Mouse (Mus musculus) ovary, adult 18-20 months (tissue): ENCODE measurements around the gene Krr1.

Source experiments
- DNase-seq: peaks from one replicate; pipeline ENCODE4 v3.0.0; 2022; ENCODE audit warnings: low spot score, mixed read lengths

Krr1 gene

DNA sequence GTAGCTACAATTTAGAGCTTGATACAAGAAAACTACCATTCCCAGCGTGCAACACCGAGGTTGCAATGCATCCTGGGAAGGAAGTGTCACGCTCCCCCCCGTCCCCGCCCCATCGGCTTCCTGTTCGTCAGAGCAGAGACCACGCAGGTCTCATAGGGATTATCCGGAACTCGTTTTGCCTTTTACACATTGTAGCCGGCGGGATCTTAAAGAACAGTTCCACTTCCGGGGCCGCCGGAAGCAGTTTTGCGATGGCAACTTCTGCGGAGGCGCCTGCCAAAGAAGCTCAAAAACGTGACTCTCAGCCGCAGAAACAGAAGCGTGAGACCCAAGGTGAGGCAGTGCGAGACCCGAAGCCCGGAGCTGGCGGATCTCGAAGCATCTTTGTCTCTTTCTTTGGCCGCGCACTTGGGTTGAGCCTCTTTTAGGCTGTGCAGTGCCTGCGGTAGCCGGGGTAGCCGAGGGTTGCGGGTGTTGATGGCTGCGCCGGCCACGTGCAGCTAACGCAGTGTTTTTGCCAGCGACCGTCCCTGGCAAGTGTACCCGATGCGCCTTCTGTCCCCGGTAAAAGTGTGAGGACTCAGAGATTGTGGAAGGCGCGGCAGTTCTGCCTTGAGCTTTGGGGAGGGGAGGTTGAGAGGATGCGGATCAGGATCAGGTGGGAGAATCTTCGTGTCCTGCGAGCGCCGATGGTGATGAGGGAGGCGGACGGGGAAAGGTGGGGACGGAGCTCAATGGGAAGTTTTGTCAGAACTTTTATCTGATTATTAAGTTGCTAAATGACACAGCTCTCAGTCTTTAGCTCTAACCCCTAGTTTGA is at the start of gene Krr1:
Gene Krr1 (plus strand): TSS at position 123 of the 820 bp plus-strand sequence.
- DNase-seq, result peak; percentile 83

- DNase-seq, result no peak
Observed at GRCm38 (mm10) chr10:111923503-111924135, 48.8 kb upstream of the Krr1 start.

GRCm38 (mm10) chr10:111924141-111924540 is 48.3 kb upstream of the Krr1 start:
- DNase-seq, result no peak

GRCm38 (mm10) chr10:111924716-111925488 is 47.6 kb upstream of the Krr1 start:
- no peak for DNase-seq

DNA sequence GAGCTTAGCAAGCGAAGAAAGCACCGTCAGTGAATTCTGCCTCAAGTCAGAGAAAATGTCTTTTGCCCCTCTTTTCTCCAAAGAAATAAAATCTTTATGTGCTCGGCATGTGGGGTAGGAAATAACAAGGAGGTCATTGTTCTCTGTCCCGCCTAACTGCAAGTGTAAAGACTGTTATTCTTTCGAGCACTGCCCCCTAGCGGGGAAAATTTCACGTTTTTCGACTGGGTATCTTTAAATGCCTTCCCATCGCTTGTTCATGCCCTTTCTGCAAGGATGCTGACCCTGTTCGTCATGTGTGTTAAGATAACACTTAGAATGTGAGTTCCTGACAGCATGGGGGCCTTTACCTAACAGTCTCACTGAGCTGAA is 47.0 kb upstream of the Krr1 start:
- DNase-seq, result peak; percentile 48

- no peak for DNase-seq
Observed at GRCm38 (mm10) chr10:111932621-111933345, 39.7 kb upstream of the Krr1 start.

GRCm38 (mm10) chr10:111935207-111935606 is 37.3 kb upstream of the Krr1 start:
- no peak for DNase-seq

GRCm38 (mm10) chr10:111936021-111936420 is 36.4 kb upstream of the Krr1 start:
- DNase-seq, result no peak

GRCm38 (mm10) chr10:111936491-111937145 is 35.8 kb upstream of the Krr1 start:
- DNase-seq, result peak; percentile 24

DNA sequence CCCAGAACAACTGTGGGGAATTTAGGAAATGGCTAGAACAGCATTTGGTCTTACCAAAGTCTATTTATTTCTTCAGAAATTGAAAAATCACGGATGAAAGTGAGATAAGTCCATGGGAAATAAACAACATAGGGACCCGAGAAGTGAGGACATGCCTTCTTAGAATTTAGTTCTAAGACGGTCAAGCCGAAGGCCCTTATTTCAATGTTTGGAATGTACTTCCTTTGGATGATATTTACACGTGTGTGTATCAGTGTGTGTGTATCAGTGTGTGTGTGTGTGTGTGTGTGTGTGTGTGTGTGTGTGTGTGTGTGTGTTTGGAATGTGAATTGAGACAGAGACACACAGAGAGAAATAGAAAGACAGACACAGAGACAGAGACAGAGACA is 35.3 kb upstream of the Krr1 start:
- DNase-seq, result no peak

DNA sequence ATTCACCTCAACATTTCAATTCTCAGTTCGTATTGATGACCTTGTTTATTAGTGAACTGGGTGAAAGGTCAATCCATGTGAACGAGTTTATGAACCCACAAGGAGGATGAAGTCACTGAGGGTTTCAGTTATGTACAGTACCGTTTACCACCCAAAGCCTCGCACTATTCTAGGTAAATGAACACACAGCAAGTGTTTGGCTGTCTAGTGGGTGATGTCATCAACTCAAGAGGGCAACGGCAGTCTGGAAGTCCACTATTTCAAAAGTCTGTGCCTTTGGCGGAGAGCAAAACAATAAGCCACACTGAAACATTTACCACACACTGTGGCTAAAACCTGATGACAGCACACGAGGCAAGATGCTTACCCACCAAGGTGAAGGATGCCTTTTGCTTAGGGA is 29.4 kb upstream of the Krr1 start:
- no peak for DNase-seq

DNA sequence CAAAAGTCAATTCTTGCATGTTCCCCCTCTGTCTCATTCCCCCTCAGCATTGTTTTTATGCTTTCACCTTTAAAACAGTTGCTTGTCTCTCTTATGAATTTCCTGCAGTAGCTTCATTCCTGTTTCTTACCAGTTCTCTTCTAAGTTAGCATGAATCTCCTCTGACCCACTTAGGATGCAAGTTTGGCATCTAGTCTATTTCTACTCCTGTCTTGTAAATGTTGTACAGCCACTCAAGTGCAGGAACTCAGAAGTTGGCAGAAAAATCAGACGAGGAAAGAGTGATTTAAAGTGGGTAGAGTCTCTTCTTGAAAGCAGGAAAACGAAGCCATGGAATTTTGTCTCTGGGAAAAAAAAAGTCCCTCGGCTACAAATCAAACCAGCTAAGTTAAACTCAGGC is 26.9 kb upstream of the Krr1 start:
- DNase-seq, result no peak

DNA sequence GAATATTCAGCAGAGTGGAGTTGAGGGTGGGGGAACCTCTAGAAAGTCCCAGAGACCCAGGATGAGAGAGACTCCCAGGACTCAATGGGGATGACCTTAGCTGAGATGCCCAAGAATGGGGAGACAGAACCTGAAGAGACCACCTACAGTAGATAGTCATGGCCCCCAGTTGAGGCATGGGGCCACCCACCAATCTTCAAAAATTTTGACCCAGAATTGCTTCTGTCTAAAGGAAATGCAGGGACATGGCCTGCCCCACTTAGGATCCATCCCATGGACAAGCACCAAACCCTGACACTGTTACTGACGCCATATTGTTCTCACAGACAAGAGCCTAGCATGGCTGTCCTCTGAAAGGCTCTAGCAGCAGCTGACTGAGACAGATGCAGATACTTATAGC is 24.4 kb upstream of the Krr1 start:
- DNase-seq, result no peak

DNA sequence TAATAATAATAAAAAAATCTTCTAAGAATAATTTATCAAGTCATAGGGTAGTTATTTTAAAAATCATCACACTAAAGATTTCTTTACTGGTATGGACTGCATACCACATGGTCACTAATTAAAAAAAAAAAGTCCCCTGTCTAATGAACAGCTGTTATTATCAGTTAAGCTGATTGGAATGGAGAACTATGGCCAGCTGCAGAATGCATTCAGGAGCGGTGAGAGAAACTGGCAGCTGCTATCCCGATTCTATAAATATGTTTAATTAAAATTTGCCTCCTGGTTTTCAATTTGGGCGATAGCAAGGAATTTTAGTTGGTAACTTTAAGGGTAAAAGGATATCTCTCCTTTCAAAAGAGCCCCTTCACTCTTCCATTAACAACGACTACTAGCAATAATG is 23.5 kb upstream of the Krr1 start:
- no peak for DNase-seq

- DNase-seq, result no peak
Observed at GRCm38 (mm10) chr10:111955836-111956235, 16.6 kb upstream of the Krr1 start.

DNA sequence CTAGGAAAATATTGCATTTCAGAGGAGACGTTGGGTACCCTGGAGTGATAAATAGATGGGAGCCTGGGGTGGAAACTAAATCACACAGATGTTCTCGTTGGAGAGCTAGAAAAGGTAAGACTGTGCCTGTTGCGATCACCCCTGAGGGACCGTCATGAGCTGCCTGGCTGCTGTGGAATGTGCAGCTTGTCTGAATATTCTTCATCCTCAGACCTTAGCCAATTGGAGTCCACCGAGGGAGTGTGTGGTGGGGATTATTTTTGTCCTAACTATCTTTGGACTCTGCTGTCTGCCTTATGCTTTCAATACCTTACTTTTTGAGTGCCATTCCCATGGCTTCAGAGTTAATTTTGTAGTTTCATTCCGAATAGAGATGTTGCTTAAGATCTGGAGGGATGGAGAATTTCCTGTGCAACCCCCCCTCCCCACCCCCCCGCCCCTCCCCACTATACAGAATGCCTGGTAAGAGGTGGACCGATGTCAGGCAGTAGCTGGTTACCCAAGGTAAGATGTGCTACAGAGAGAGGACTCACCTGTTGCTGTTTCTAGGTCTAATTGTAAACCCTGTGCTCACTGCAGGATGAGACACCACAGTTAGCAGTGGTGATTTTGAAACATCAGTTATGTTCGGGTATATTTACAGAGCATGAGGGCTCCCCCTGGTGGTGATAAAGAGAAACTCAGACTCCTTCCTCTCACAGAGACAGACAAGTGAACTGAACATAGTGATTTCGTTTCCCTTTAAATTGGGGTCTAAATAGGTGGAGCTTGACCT is 15.0 kb upstream of the Krr1 start:
- DNase-seq, result peak; percentile 12

DNA sequence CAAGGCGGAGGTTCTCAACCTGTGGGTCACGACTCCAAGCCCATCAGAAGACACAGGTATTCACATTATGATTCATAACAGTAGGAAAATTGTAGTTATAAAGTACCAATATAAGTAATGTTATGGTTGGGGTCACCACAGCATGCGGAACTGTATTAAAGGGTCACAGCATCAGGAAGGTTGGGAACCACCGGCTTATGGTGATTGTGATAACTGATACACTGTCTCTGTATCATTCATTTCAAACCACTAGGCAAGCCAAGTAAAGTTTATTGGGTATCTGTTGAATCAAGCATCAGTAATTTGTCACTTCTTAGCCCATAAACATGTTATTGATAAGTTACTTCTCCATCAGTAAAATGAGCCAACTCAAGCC is 14.4 kb upstream of the Krr1 start:
- DNase-seq, result no peak

GRCm38 (mm10) chr10:111959353-111959752 is 13.1 kb upstream of the Krr1 start:
- DNase-seq, result no peak

DNA sequence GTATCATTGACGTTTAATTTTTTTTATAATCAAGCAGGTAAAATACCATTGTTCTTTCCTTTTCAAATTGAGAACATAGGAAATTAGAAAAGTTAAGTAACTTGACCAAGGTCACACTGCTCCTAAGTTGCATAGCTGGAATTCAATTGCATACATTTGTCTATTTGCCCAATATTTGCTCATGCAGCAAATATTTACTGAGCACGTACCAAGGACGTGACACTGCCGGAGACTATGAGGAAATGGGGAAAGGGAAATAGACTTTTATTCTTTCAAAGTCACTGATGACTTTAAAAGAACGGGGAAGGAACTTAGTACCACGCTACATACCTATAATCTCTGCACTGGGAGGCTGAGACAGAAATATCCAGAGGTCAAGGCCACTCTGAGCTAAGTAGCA is 12.0 kb upstream of the Krr1 start:
- DNase-seq, result no peak

DNA sequence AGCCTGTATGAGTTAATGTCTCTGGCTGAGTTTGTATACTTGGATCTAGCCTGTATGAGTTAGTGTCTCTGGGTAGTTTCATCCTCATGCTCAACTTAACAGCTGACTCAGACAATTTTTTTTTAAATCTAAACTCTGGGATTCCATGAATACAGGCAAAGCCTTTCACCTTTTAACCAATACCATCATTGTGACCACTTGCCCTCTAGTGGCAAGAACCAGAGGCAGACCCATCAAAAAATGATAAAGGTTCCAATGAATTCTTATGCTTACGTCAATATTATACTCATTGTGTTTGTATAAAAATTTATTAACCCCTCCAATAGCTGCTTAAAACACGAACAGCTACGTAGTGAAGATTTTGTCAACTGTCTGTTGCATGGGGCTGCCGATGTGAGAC is 6.1 kb upstream of the Krr1 start:
- no peak for DNase-seq

- no peak for DNase-seq
Observed at GRCm38 (mm10) chr10:111971929-111972328, 535 bp upstream of the Krr1 start.
